Comparison of ENCODE assay signal across 14 mouse cellular contexts in the genomic region with DNA sequence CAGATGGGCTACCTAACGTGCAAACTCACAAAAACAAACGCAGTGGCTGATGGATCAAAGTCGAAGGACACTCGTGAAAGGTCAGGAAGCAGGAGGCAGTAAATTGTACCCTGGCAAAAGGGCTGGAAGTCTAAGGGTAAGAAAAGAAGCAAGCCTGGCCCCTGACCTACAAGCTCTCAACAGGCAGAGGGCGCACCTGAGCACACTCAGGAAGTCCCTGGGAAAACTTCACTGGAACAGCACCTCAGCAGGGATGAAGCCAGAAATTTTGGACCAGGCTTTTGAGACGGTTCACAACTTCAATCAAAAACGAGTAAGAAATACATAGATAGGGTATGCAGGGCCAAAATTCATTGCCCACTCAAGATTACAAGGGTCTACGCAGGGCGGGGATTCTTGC. TPM values are rescaled to one million over a fixed set of nuclear protein-coding genes. Genes with fewer than 3 reads are reported as not detected.
DNase-seq lines count a peak whose midpoint lies in the region; ATAC-seq and TF ChIP-seq lines count a peak whose summit lies in the region.
"Not testable (repeated sequence)": the region's sequence is repeated elsewhere in the genome, so short reads cannot be mapped to it uniquely, and the experiment has no call there.
"Had no signal": no experiment of that assay in that cellular context is flagged by ENCODE, and none has a peak within 500 bp of the region (broad histone marks: within the 10 kb centered on the region; RNA-seq: fewer than 3 reads in every experiment).

No protein-coding gene starts in this region.

- not testable (repeated sequence) for ATAC-seq in embryonic facial prominence, embryonic 14.5 days (ENCODE audit: low read depth); hindbrain, embryonic 14.5 days (ENCODE audit: low FRiP score); limb, embryonic 11.5 days (ENCODE audit: insufficient number of reproducible peaks, low FRiP score, low TSS enrichment, low read depth); midbrain, embryonic 12.5 days (ENCODE audit: low FRiP score, low read depth)

- DNase-seq in adrenal gland, adult (ENCODE audit: inconsistent age in 2 of 2, low spot score in 1 of 2): peak; percentile 9 to 46
- not testable (repeated sequence) for DNase-seq in embryonic facial prominence, embryonic 14.5 days (ENCODE audit: low spot score)
- peak; percentile 3 to 13 for DNase-seq in heart, adult 2 months
- peak; percentile 11 for DNase-seq in hindbrain, embryonic 14.5 days (ENCODE audit: low spot score)
- peak; percentile 10 for DNase-seq in kidney, postnatal 10 days
- peak; percentile 2 for DNase-seq in limb, embryonic 11.5 days (ENCODE audit: low spot score)
- DNase-seq in right cerebral cortex, postnatal 14 days: peak; percentile 10

- H3K79me2 ChIP-seq in heart, adult 2 months (replicated peaks; ENCODE audit: control insufficient read depth, insufficient read depth, low read length): not testable (repeated sequence)

- H3K9ac ChIP-seq in embryonic facial prominence, embryonic 14.5 days (ENCODE audit: low read depth, low read length); heart, adult 2 months (ENCODE audit: low read depth, low read length); hindbrain, embryonic 14.5 days; limb, embryonic 11.5 days (ENCODE audit: low read length); midbrain, embryonic 12.5 days (replicated peaks): not testable (repeated sequence)

- not testable (repeated sequence) for H3K27ac ChIP-seq in embryonic facial prominence, embryonic 14.5 days (replicated peaks; ENCODE audit: low read depth, low read length); heart, adult 2 months; hindbrain, embryonic 14.5 days; limb, embryonic 11.5 days (replicated peaks; ENCODE audit: low read depth, low read length); midbrain, embryonic 12.5 days (replicated peaks)

- H3K4me3 ChIP-seq in embryonic facial prominence, embryonic 14.5 days (ENCODE audit: low read depth, low read length): peak overlapping the region; percentile 42
- not testable (repeated sequence) for H3K4me3 ChIP-seq in heart, adult 2 months; limb, embryonic 11.5 days (ENCODE audit: low read depth, low read length)
- peak overlapping the region; percentile 44 for H3K4me3 ChIP-seq in hindbrain, embryonic 14.5 days (replicated peaks; ENCODE audit: low read length)
- peak overlapping the region; percentile 52; the same call in 1 of the 2 replicates for H3K4me3 ChIP-seq in midbrain, embryonic 12.5 days

- H3K4me2 ChIP-seq in embryonic facial prominence, embryonic 14.5 days (ENCODE audit: low read depth, low read length): peak overlapping the region; percentile 74
- peak overlapping the region; percentile 87 for H3K4me2 ChIP-seq in hindbrain, embryonic 14.5 days (replicated peaks)
- H3K4me2 ChIP-seq in limb, embryonic 11.5 days (ENCODE audit: low read depth, severe bottlenecking): not testable (repeated sequence)
- peak overlapping the region; percentile 74; the same call in 1 of the 2 replicates for H3K4me2 ChIP-seq in midbrain, embryonic 12.5 days (replicated peaks)

- intact Hi-C loops in heart, adult 2 months (cut with DNase I): not testable (repeated sequence)

- peak; percentile 59 for TF ChIP-seq CTCF in heart, adult 2 months (IDR thresholded peaks at IDR 0.05)

- not testable (repeated sequence) for H3K4me1 ChIP-seq in embryonic facial prominence, embryonic 14.5 days (ENCODE audit: control insufficient read depth, insufficient read depth, low read length); heart, adult 2 months (ENCODE audit: control insufficient read depth, insufficient read depth, low read length); hindbrain, embryonic 14.5 days (replicated peaks; ENCODE audit: control insufficient read depth, insufficient read depth, low read length); limb, embryonic 11.5 days (ENCODE audit: control insufficient read depth, insufficient read depth, low read length); midbrain, embryonic 12.5 days

- not testable (repeated sequence) for TF ChIP-seq POLR2A in heart, adult 2 months (IDR thresholded peaks at IDR 0.05; ENCODE audit: insufficient read depth, low read depth, low read length)

- H3K9me3 ChIP-seq in embryonic facial prominence, embryonic 14.5 days (ENCODE audit: control insufficient read depth, low read length); hindbrain, embryonic 14.5 days (ENCODE audit: control insufficient read depth, low read length); limb, embryonic 11.5 days (ENCODE audit: control insufficient read depth, low read length); midbrain, embryonic 12.5 days: not testable (repeated sequence)

- not testable (repeated sequence) for H3K36me3 ChIP-seq in embryonic facial prominence, embryonic 14.5 days (ENCODE audit: control insufficient read depth, insufficient read depth, low read length); heart, adult 2 months (ENCODE audit: control insufficient read depth, insufficient read depth, low read length); hindbrain, embryonic 14.5 days (replicated peaks; ENCODE audit: control insufficient read depth, insufficient read depth); limb, embryonic 11.5 days (ENCODE audit: control insufficient read depth, insufficient read depth, low read length); midbrain, embryonic 12.5 days

- 4% methylated on average over 9 of the region's 9 CpGs for WGBS in embryonic facial prominence, embryonic 14.5 days
- WGBS in heart, adult 2 months: 7% methylated on average over 9 of the region's 9 CpGs
- 4% methylated on average over 7 of the region's 9 CpGs for WGBS in hindbrain, embryonic 14.5 days
- 6% methylated on average over 9 of the region's 9 CpGs for WGBS in limb, embryonic 11.5 days
- WGBS in midbrain, embryonic 12.5 days: 9% methylated on average over 9 of the region's 9 CpGs

- H3K27me3 ChIP-seq in embryonic facial prominence, embryonic 14.5 days (replicated peaks; ENCODE audit: control insufficient read depth, insufficient read depth, low read length); heart, adult 2 months (ENCODE audit: control insufficient read depth, insufficient read depth, low read length); hindbrain, embryonic 14.5 days (ENCODE audit: control insufficient read depth, insufficient read depth, low read length); limb, embryonic 11.5 days (ENCODE audit: control insufficient read depth, insufficient read depth, low read length); midbrain, embryonic 12.5 days: not testable (repeated sequence)

- not testable (repeated sequence) for TF ChIP-seq EP300 in heart, adult 2 months (IDR thresholded peaks at IDR 0.05; ENCODE audit: insufficient read depth, low read depth, low read length)

RNA-seq across cellular contexts. Expression of a gene that starts 1.0 kb away (rescaled TPM):
- polyA plus RNA-seq in embryonic facial prominence, embryonic 14.5 days (2014; fragmentation: Nextera tagmentation; extraction: Ambion mirVana): 0.54 and 0.60 TPM in 2 replicates
- not detected for total RNA-seq in heart, adult 2 months (2021)
- polyA plus RNA-seq in heart, adult 2 months (2012; rRNA removed): 0.33 TPM in 1 of 2 replicates, not detected in the other
- 4.3 and 4.8 TPM in 2 replicates for polyA plus RNA-seq in hindbrain, embryonic 14.5 days (2014; fragmentation: Nextera tagmentation; extraction: Ambion mirVana)
- 0.26 and 1.1 TPM in 2 replicates for polyA plus RNA-seq in limb, embryonic 11.5 days (2014; fragmentation: Nextera tagmentation; extraction: Ambion mirVana)
- polyA plus RNA-seq in midbrain, embryonic 12.5 days (2016; fragmentation: Nextera tagmentation; extraction: Ambion mirVana): 2.0 and 2.8 TPM in 2 replicates
- total RNA-seq: gastrocnemius, adult 18-20 months; MEL had no signal
- polyA plus RNA-seq: liver, embryonic 15.5 days had no signal

RNA-seq across cellular contexts. Expression of a gene that starts 18.5 kb away (rescaled TPM):
- polyA plus RNA-seq in embryonic facial prominence, embryonic 14.5 days (2014; fragmentation: Nextera tagmentation; extraction: Ambion mirVana): not detected in 2 replicates
- not detected for total RNA-seq in heart, adult 2 months (2021)
- polyA plus RNA-seq in heart, adult 2 months (2012; rRNA removed): not detected in 2 replicates
- not detected in 2 replicates for polyA plus RNA-seq in hindbrain, embryonic 14.5 days (2014; fragmentation: Nextera tagmentation; extraction: Ambion mirVana)
- polyA plus RNA-seq in limb, embryonic 11.5 days (2014; fragmentation: Nextera tagmentation; extraction: Ambion mirVana): not detected in 2 replicates
- polyA plus RNA-seq in midbrain, embryonic 12.5 days (2016; fragmentation: Nextera tagmentation; extraction: Ambion mirVana): not detected in 2 replicates
- total RNA-seq: gastrocnemius, adult 18-20 months; hematopoietic stem cell, adult 5-6 weeks; MEL had no signal
- polyA plus RNA-seq: embryonic facial prominence, embryonic 10.5 days; liver, embryonic 15.5 days; urinary bladder, adult 2 months had no signal

RNA-seq across cellular contexts. Expression of a gene that starts 52.7 kb away (rescaled TPM):
- not detected in 2 replicates for polyA plus RNA-seq in embryonic facial prominence, embryonic 14.5 days (2014; fragmentation: Nextera tagmentation; extraction: Ambion mirVana)
- total RNA-seq in heart, adult 2 months (2021): not detected
- not detected in 2 replicates for polyA plus RNA-seq in heart, adult 2 months (2012; rRNA removed)
- not detected in 2 replicates for polyA plus RNA-seq in hindbrain, embryonic 14.5 days (2014; fragmentation: Nextera tagmentation; extraction: Ambion mirVana)
- polyA plus RNA-seq in limb, embryonic 11.5 days (2014; fragmentation: Nextera tagmentation; extraction: Ambion mirVana): not detected in 2 replicates
- not detected in 2 replicates for polyA plus RNA-seq in midbrain, embryonic 12.5 days (2016; fragmentation: Nextera tagmentation; extraction: Ambion mirVana)
- total RNA-seq: gastrocnemius, adult 18-20 months; hematopoietic stem cell, adult 5-6 weeks; MEL had no signal
- polyA plus RNA-seq: embryonic facial prominence, embryonic 10.5 days; liver, embryonic 15.5 days; urinary bladder, adult 2 months had no signal
